In the genomic region with DNA sequence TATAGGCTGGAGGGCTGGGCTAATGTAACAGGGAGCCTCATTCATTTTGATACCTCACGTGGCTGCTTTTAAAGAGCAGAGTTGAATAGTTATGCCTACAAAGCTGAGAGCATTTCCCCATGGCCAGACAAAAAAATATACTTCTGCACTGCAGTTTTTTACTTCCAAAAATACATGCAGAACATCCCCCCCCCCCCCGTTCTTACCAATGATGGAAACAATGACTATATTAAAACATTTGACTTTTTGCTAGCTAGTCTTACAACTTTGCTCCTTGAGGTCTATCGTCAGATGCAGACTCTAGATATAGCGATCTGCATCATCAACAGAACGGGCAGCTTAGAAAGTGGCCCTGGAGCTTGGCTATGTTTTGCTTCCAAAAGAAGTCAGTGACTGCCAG, we compare ENCODE assay signal across 31 mouse cellular contexts.
"Had no signal": no experiment of that assay in that cellular context is flagged by ENCODE, and none has a peak within 500 bp of the region (broad histone marks: within the 10 kb centered on the region; RNA-seq: fewer than 3 reads in every experiment).

No protein-coding gene starts in this region.

- ATAC-seq: liver, embryonic 12.5 days; liver, postnatal 0 days; lung, postnatal 0 days; midbrain, embryonic 13.5 days; midbrain, embryonic 16.5 days had no signal

- H3K36me3 ChIP-seq: limb, embryonic 10.5 days; limb, embryonic 12.5 days; limb, embryonic 13.5 days; limb, embryonic 15.5 days; liver, embryonic 12.5 days; liver, embryonic 13.5 days; liver, embryonic 15.5 days; lung, embryonic 15.5 days; midbrain, embryonic 10.5 days; midbrain, embryonic 12.5 days; midbrain, embryonic 13.5 days; neural tube, embryonic 12.5 days had no signal

- H3K27ac ChIP-seq: left cerebral cortex, adult 2 months; limb, embryonic 10.5 days; limb, embryonic 12.5 days; limb, embryonic 13.5 days; limb, embryonic 15.5 days; liver, embryonic 12.5 days; liver, embryonic 13.5 days; liver, embryonic 14.5 days; liver, embryonic 15.5 days; lung, embryonic 15.5 days; macrophage; midbrain, embryonic 10.5 days; midbrain, embryonic 12.5 days; midbrain, embryonic 13.5 days; neural tube, embryonic 12.5 days had no signal

- DNase-seq: left cerebral cortex, postnatal 4 days; liver; liver, embryonic 13.5 days; liver, postnatal 0 days; lung, adult 18-20 months; lung, adult 2 months; lung, embryonic 14.5 days; lung, postnatal 10 days; lung, postnatal 14 days; lung, postnatal 36 days; lung, postnatal 4 days; midbrain, embryonic 14.5 days had no signal

- H3K4me2 ChIP-seq: limb, embryonic 12.5 days; limb, embryonic 13.5 days; limb, embryonic 15.5 days; liver, embryonic 11.5 days; liver, embryonic 12.5 days; liver, embryonic 13.5 days; liver, embryonic 15.5 days; lung, embryonic 14.5 days; lung, embryonic 15.5 days; midbrain, embryonic 12.5 days; midbrain, embryonic 13.5 days; neural tube, embryonic 12.5 days had no signal

- H3K9ac ChIP-seq: limb, embryonic 12.5 days; limb, embryonic 13.5 days; limb, embryonic 15.5 days; liver, embryonic 12.5 days; liver, embryonic 13.5 days; liver, embryonic 14.5 days; liver, embryonic 15.5 days; liver, postnatal 0 days; lung, embryonic 14.5 days; lung, embryonic 15.5 days; midbrain, embryonic 12.5 days; midbrain, embryonic 13.5 days; neural tube, embryonic 12.5 days had no signal

- H3K27me3 ChIP-seq: limb, embryonic 12.5 days; limb, embryonic 13.5 days; limb, embryonic 15.5 days; liver, embryonic 12.5 days; liver, embryonic 13.5 days; liver, embryonic 15.5 days; lung, embryonic 15.5 days; megakaryocyte, embryonic 14.5 days; midbrain, embryonic 12.5 days; midbrain, embryonic 13.5 days; neural tube, embryonic 12.5 days had no signal

- H3K4me3 ChIP-seq: left cerebral cortex, adult 2 months; limb, embryonic 10.5 days; limb, embryonic 12.5 days; limb, embryonic 13.5 days; limb, embryonic 15.5 days; liver, embryonic 12.5 days; liver, embryonic 13.5 days; liver, embryonic 15.5 days; lung, embryonic 15.5 days; megakaryocyte, embryonic 14.5 days; midbrain, embryonic 10.5 days; midbrain, embryonic 12.5 days; midbrain, embryonic 13.5 days; myocyte; neural tube, embryonic 12.5 days had no signal

- H3K9me3 ChIP-seq: limb, embryonic 10.5 days; limb, embryonic 12.5 days; limb, embryonic 15.5 days; liver, embryonic 12.5 days; liver, embryonic 13.5 days; liver, embryonic 15.5 days; lung, embryonic 15.5 days; midbrain, embryonic 10.5 days; midbrain, embryonic 12.5 days; midbrain, embryonic 13.5 days had no signal

- H3K4me1 ChIP-seq: limb, embryonic 12.5 days; limb, embryonic 13.5 days; limb, embryonic 15.5 days; liver, embryonic 12.5 days; liver, embryonic 13.5 days; liver, embryonic 15.5 days; lung, embryonic 15.5 days; megakaryocyte, embryonic 14.5 days had no signal
